Mouse (Mus musculus) neural tube, embryonic 14.5 days (tissue): ENCODE measurements around the gene Nsdhl. TPM values are rescaled to one million over a fixed set of nuclear protein-coding genes. Genes with fewer than 3 reads are reported as not detected.

Source experiments
- ATAC-seq: fragments of 200-750 bp; cut with Nextera tagmentation; 2 replicates; pipeline ENCODE4 v1.8.0; 2017; ENCODE audit warnings: low read depth, mild to moderate bottlenecking, moderate TSS enrichment, moderate library complexity
- H3K27ac ChIP-seq: fragments of 300-500 bp; sonication (generic); 2 replicates; pipeline ENCODE4 v1.5.1; 2014; ENCODE audit warnings: low read depth, mild to moderate bottlenecking, control low read depth, low read length, moderate library complexity, mixed read lengths
- H3K27me3 ChIP-seq: fragments of 300-500 bp; sonication (generic); 2 replicates; pipeline ENCODE4 v1.6.1; 2014; ENCODE audit warnings: low read length; ENCODE audit not compliant: control insufficient read depth, insufficient read depth
- H3K36me3 ChIP-seq: fragments of 300-500 bp; sonication (generic); 2 replicates; pipeline ENCODE4 v1.6.1; 2014; ENCODE audit warnings: low read length, mixed read lengths; ENCODE audit not compliant: control insufficient read depth, insufficient read depth
- H3K4me1 ChIP-seq: fragments of 300-500 bp; sonication (generic); 2 replicates; pipeline ENCODE4 v1.6.1; 2014; ENCODE audit warnings: low read length; ENCODE audit not compliant: control insufficient read depth, insufficient read depth
- H3K4me2 ChIP-seq: fragments of 300-500 bp; sonication (generic); 2 replicates; pipeline ENCODE4 v1.6.1; 2014; ENCODE audit warnings: mild to moderate bottlenecking, low read depth, low read length, control low read depth
- H3K4me3 ChIP-seq: fragments of 300-500 bp; sonication (generic); 2 replicates; pipeline ENCODE4 v1.5.1; 2014; ENCODE audit warnings: low read depth, low read length, control low read depth, mixed read lengths
- H3K9ac ChIP-seq: fragments of 300-500 bp; sonication (generic); replicated peaks from 2 replicates; pipeline ENCODE4 v1.6.1; 2014; ENCODE audit warnings: low read depth, mild to moderate bottlenecking, control low read depth, low read length, mixed read lengths
- H3K9me3 ChIP-seq: fragments of 300-500 bp; sonication (generic); 2 replicates; pipeline ENCODE4 v1.6.1; 2016; ENCODE audit warnings: low read length; ENCODE audit not compliant: control insufficient read depth
- WGBS: fragments of 180-500 bp; shearing (Covaris S2); extraction: QIAGEN DNeasy Blood & Tissue Kit; methylation state at CpG from one replicate; pipeline ENCODE4 v1.1.7; 2014; 5-methylcytosine and 5-hydroxymethylcytosine counted together
- polyA plus RNA-seq: library from polyadenylated mRNA; unstranded; fragments of >200 nt; fragmentation: Nextera tagmentation; extraction: Ambion mirVana; gene quantifications from 2 replicates; pipeline ENCODE4 v1.2.1, GENCODE M21; 2014

Gene Nsdhl
- polyA plus RNA-seq, 1 experiment from 2014 or later = 56.1 TPM

DNA sequence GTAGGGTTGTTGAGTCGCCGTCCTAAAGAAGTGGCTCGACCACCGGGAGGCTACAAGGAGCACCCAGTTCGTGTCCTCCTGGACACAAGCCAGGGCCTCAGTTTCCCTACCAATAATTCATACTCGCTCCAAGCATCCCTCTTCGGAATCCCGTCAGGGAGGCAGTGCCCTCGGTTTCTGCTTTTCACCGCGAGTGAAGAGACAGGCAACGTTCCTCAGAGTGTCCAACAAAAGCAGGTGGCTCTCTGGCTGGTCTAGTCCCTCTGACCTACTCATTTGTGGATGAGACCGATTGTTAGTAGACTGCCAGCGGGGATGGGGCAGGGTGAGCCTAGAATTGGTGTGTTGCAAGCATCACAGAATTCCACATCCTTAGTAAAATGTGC is 69.2 kb downstream of the Nsdhl start:
- H3K4me3 ChIP-seq = peak overlapping the region; percentile 26
- H3K9me3 ChIP-seq = no peaks in the 10 kb centered on the region
- ATAC-seq = no peak
- no peaks in the 10 kb centered on the region for H3K36me3 ChIP-seq
- no peaks in the 10 kb centered on the region for H3K27me3 ChIP-seq
- no peaks in the 10 kb centered on the region for H3K4me1 ChIP-seq
- 26% methylated on average over 14 of the region's 14 CpGs for WGBS
- peak overlapping the region; percentile 47 for H3K4me2 ChIP-seq
- H3K27ac ChIP-seq = no peak overlapping the region
- H3K9ac ChIP-seq = 0 out of 2 replicates have a peak overlapping the region, but pooled peaks have one; percentile 11

GRCm38 (mm10) chrX:72988431-72988830 is 70.1 kb downstream of the Nsdhl start:
- Histone ChIP-seq H3K4me1 (no peaks in the 10 kb centered on the region), H3K36me3 (no peaks in the 10 kb centered on the region), H3K9me3 (no peaks in the 10 kb centered on the region), H3K27ac (no peak overlapping the region), H3K27me3 (no peaks in the 10 kb centered on the region), H3K4me2 (no peak overlapping the region), H3K9ac (no peak overlapping the region), H3K4me3 (no peak overlapping the region)
- 90% methylated on average over 3 of the region's 3 CpGs for WGBS
- ATAC-seq = no peak

- Histone ChIP-seq H3K4me2 (no peak overlapping the region), H3K4me3 (no peak overlapping the region), H3K9ac (no peak overlapping the region), H3K4me1 (no peaks in the 10 kb centered on the region), H3K27ac (no peak overlapping the region), H3K36me3 (no peaks in the 10 kb centered on the region), H3K27me3 (no peaks in the 10 kb centered on the region), H3K9me3 (no peaks in the 10 kb centered on the region)
- no peak for ATAC-seq
- 75% methylated on average over 3 of the region's 3 CpGs for WGBS
These were observed 72.2 kb downstream of the Nsdhl start for GRCm38 (mm10) chrX:72990581-72990980.

GRCm38 (mm10) chrX:72992291-72992919 is 74.0 kb downstream of the Nsdhl start:
- H3K4me3 ChIP-seq = no peak overlapping the region
- no peaks in the 10 kb centered on the region for H3K36me3 ChIP-seq
- no peak overlapping the region for H3K4me2 ChIP-seq
- no peak overlapping the region for H3K9ac ChIP-seq
- no peak overlapping the region for H3K27ac ChIP-seq
- no peaks in the 10 kb centered on the region for H3K9me3 ChIP-seq
- WGBS = 62% methylated on average over 5 of the region's 5 CpGs
- no peaks in the 10 kb centered on the region for H3K4me1 ChIP-seq
- H3K27me3 ChIP-seq = no peaks in the 10 kb centered on the region
- no peak for ATAC-seq

- H3K9ac ChIP-seq = no peak overlapping the region
- H3K27ac ChIP-seq = no peak overlapping the region
- no peaks in the 10 kb centered on the region for H3K36me3 ChIP-seq
- H3K4me2 ChIP-seq = no peak overlapping the region
- no peak overlapping the region for H3K4me3 ChIP-seq
- WGBS = 75% methylated on average over 3 of the region's 3 CpGs
- ATAC-seq = no peak
- no peaks in the 10 kb centered on the region for H3K9me3 ChIP-seq
- H3K27me3 ChIP-seq = no peaks in the 10 kb centered on the region
- no peaks in the 10 kb centered on the region for H3K4me1 ChIP-seq
These were observed 77.2 kb downstream of the Nsdhl start for GRCm38 (mm10) chrX:72995542-72995941.

- no peaks in the 10 kb centered on the region for H3K9me3 ChIP-seq
- 83% methylated on average over 5 of the region's 5 CpGs for WGBS
These were observed 84.8 kb downstream of the Nsdhl start for GRCm38 (mm10) chrX:73003110-73003509.

DNA sequence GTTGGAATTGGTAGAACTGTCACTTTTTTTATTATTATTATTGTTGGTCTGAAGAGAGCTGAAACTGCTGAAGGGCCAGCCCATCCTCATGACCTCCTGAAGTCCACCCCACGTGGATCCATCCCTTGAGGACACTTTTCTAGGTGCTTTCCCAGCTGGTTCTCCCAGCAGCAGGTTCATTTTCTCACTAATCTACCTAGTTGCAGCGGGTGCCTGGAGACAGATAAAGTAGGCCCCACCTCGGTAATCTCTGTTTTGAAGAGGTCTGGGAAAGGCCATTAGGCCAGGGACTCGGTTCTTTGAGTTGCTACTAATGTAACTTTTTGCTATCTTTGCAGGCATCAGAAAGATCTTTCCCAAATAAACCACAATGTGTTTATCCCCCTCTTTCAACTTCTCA is 87.3 kb downstream of the Nsdhl start:
- Histone ChIP-seq H3K9me3 (no peaks in the 10 kb centered on the region), H3K4me2 (no peak overlapping the region), H3K27me3 (no peaks in the 10 kb centered on the region), H3K27ac (no peak overlapping the region), H3K36me3 (no peaks in the 10 kb centered on the region), H3K9ac (no peak overlapping the region), H3K4me3 (no peak overlapping the region), H3K4me1 (no peaks in the 10 kb centered on the region)
- WGBS = 81% methylated on average over 4 of the region's 4 CpGs
- ATAC-seq = no peak

More at GRCm38 (mm10) chrX:73003110-73003509, 84.8 kb downstream of the Nsdhl start:
- Histone ChIP-seq H3K9ac (no peak overlapping the region), H3K4me1 (no peaks in the 10 kb centered on the region), H3K4me3 (no peak overlapping the region), H3K27me3 (no peaks in the 10 kb centered on the region), H3K27ac (no peak overlapping the region), H3K36me3 (no peaks in the 10 kb centered on the region), H3K4me2 (no peak overlapping the region)
- no peak for ATAC-seq

DNA sequence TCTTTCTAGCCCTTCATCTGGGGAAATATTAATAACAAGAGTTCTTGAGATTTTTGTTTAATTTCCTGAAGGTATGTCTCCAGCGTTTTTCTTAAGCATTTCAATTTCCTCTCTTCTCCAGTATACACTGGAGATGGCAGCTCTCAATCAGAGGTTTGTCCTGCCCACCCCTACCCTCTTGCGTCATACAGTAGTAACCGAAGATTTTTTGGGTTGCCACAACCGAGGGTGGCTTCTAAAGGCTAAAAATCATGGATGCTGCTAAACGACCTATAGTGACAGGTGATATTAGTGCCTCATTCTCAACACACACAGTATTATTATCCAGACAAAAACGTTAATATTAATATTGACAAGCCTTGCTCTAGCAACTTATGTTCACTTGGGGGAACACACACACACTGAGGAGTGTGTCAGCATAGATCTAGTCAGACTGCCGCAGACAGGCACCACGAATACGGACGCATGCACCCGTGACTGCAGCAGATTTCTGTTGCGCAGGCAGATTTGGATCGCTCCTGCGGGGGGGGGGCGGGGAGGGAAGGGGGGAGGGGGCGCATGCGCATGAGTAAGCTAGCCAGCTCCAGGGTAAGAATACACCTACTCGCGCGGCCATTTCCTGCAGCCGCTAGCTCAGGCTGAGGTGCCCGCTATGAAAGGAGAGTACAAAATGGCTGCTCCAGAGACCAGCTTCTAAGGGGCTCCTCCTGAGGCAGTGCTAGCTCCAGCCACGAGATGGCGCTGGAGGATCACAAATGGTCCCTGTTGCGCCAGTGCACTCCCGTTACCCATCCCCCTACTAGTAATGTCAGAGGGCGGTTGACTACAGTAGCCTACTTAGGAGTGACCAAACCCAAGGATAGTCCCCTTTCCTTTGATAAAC is 89.5 kb downstream of the Nsdhl start:
- H3K36me3 ChIP-seq = no peaks in the 10 kb centered on the region
- ATAC-seq = peak; percentile 99
- WGBS = 13% methylated on average over 27 of the region's 27 CpGs
- H3K27me3 ChIP-seq = no peaks in the 10 kb centered on the region
- H3K4me1 ChIP-seq = no peaks in the 10 kb centered on the region
- H3K9me3 ChIP-seq = no peaks in the 10 kb centered on the region
- peak overlapping the region; percentile 48 for H3K4me2 ChIP-seq
- peak overlapping the region; percentile 26; the same call in 1 of the 2 replicates for H3K4me3 ChIP-seq
- H3K9ac ChIP-seq = 0 out of 2 replicates have a peak overlapping the region, but pooled peaks have one; percentile 28
- peak overlapping the region; percentile 83 for H3K27ac ChIP-seq
